Mouse (Mus musculus): ENCODE results near the gene Tmem82. TPM values are rescaled to one million over a fixed set of nuclear protein-coding genes. Genes with fewer than 3 reads are reported as not detected.
A peak's percentile ranks its signal among the peaks of the same experiment; 100 is the strongest.
"Not testable (repeated sequence)": the region's sequence is repeated elsewhere in the genome, so short reads cannot be mapped to it uniquely, and the experiment has no call there.

Gene Tmem82
- total RNA-seq, 2 experiments from 2014 or later: 0.10 to 0.46 TPM

DNA sequence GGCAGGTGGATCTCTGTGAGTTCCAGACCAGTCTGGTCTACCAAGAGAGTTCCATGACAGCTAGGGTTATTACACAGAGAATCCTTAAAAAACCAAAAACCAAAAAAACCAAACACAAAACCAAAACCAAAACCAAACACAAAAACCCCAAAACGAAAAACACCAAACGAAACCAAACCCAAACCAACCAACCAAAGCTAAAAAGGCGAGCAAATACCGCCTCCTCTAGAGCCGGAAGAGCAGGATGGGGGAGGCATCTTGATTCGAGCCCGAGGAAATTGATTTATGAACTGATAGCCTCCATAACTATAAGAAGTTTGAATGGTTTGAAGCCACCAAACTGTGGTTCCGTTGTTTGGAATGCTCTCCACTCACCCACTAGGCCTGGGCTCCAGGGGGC lies 34.5 kb downstream of the Tmem82 start:
- ATAC-seq (replicated peaks; ENCODE audit: poor library complexity): no peak

DNA sequence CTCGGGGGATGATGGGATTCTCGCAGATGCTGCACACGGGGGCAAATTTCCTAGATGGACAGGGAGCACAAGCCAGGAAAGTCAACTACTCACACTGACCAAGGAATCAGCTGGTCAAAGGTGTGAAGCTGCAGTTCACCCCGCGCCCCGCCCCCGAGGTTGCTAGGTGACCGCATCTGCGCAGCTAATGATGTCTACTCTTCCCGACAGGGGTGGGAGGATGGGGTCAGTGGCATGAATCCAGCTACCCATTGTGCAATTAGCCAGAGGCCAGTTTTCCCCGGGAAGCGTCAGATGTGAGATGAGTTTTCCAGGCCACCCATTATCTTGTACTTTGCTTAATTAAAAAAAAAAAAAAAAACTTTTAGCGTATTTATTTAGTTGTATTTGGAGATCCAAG lies 37.4 kb downstream of the Tmem82 start:
- no peak for ATAC-seq (replicated peaks; ENCODE audit: poor library complexity)

GRCm38 (mm10) chr4:141578833-141579232 lies 39.6 kb downstream of the Tmem82 start:
- ATAC-seq (replicated peaks; ENCODE audit: poor library complexity): peak; percentile 77

DNA sequence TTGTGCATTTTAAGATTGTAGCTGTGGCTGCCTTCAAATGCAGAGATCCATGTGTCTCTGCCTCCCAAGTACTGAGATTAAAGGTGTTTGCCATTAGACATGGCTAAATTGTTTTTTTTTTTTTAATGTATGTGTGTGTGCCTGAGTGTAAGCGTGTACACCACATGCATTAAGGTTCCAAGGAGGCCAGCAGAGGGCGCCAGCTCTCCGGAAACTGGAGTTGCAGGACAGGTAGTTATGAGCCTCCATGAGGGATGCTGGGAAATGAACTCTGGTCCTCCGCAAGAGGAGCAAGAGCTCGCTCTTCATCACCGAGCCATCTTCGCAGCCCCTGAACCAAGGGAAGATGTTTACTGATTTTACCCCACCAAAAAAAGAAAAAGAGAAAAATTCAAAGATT lies 41.6 kb downstream of the Tmem82 start:
- no peak for ATAC-seq (replicated peaks; ENCODE audit: poor library complexity)

DNA sequence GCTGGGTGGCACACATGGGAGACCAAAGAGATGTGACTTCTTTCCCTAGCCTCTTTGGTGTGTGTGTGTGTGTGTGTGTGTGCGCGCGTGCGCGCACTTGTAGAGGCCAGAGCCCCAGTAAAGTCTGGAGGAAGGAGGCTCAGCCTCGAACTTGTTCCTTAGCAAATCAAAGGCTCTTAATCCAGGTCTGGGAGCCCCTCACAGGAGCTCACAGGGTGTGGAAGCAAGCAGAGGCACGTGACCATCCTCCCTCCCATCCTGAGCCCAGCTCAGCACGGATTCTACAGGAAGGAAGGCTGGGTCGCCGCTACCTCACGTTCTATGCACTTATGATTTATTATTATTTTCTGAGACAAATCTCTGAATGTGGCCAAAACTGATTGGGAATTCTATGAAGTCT lies 42.0 kb downstream of the Tmem82 start:
- ATAC-seq (replicated peaks; ENCODE audit: poor library complexity): no peak

GRCm38 (mm10) chr4:141574789-141575702 lies 43.4 kb downstream of the Tmem82 start:
- peak; percentile 58 for ATAC-seq (replicated peaks; ENCODE audit: poor library complexity)

DNA sequence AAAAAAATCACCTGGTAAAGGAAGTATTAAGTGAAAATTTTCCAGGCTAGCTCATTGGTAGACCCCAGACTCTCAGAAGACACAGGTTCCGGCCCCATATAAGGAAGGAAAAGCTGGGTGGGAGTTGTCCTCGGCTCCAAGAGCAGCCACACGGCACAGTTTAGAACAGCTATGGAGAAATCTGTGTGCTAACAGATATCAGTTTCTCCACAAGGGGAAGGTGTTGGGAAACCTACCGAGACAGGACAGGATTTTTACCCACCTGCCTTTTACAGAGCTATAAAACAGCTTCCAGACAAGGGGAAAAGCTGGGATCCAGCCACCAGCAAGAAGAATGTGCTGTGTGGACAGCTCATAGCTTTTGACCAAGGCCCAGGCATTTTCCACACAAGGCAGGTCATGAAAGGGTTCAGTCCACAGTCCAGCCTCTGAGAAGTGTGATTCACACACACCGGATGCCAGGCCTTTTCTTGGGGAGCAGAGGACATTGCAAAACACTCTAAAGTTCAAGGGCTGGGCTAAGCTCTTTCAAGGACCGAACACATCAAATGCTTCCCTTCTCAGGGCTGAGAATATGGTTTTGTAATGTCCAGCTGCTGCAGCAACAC lies 45.0 kb downstream of the Tmem82 start:
- ATAC-seq (replicated peaks; ENCODE audit: poor library complexity): peak; percentile 68

- peak; percentile 45 for ATAC-seq (replicated peaks; ENCODE audit: poor library complexity)
Observed at GRCm38 (mm10) chr4:141572668-141573358, 45.6 kb downstream of the Tmem82 start.

- ATAC-seq (replicated peaks; ENCODE audit: poor library complexity): no peak
Observed at GRCm38 (mm10) chr4:141571934-141572333, 46.5 kb downstream of the Tmem82 start.

GRCm38 (mm10) chr4:141571337-141571739 lies 47.1 kb downstream of the Tmem82 start:
- no peak for ATAC-seq (replicated peaks; ENCODE audit: poor library complexity)

DNA sequence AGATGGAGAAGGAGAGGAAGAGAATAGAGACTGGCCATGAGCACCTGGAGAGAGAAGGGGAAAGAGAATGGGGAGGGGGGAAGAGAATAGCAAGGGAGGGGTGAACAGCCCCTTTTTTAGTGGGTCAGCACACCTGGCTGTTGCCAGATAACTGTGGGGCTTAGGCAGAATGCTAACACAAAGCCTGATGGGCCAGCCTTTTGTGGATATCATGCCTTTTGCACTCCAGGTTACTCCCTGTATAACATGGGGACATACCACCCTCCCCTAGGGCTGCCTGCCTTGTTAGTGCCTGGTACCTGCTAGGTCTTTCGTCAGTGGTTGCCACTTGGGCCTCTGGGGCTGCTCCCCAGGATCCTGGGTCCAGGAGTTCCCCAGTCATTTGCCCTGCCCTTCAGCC lies 47.6 kb downstream of the Tmem82 start:
- ATAC-seq (replicated peaks; ENCODE audit: poor library complexity): no peak

GRCm38 (mm10) chr4:141570004-141570403 lies 48.4 kb downstream of the Tmem82 start:
- ATAC-seq (replicated peaks; ENCODE audit: poor library complexity): no peak

- ATAC-seq (replicated peaks; ENCODE audit: poor library complexity): no peak; the same call in 1 of the 2 replicates
Observed at GRCm38 (mm10) chr4:141568966-141569365, 49.5 kb downstream of the Tmem82 start.

DNA sequence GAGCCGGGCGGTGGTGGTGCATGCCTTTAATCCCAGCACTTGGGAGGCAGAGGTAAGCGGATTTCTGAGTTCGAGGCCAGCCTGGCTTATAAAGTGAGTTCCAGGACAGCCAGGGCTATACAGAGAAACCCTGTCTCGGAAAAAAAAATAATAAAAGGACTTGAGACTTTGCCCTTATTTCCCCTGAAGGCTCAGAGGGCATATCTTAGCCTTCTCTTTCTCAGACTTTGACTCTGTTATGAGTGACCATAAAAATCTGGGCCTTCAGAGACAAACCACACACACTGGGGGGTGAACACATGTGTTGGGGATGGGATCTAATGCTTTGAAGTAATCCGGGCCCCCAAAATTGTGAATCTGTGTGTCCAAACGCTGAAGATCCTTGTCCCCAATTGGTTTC lies 51.3 kb downstream of the Tmem82 start:
- ATAC-seq (replicated peaks; ENCODE audit: poor library complexity): not testable (repeated sequence)

DNA sequence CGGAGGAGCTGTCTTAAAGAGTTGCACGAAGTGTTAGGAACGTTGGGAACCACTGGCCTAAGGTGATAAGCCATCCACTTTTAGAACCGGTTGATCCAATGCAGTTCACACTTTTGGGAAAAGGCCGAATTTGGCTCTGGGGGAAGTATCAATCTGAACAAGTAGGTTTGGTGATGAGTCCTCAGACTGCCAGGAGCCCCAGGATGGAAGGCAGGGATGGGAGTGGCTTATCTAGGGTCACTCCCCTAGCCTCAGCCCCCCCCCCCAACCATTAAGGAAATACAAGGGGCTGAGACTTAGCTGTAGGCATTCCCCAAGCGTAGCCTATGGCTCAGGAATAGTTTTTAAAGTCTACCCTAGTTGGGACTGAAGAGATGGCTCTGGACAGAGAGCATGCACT lies 52.2 kb downstream of the Tmem82 start:
- no peak for ATAC-seq (replicated peaks; ENCODE audit: poor library complexity)

DNA sequence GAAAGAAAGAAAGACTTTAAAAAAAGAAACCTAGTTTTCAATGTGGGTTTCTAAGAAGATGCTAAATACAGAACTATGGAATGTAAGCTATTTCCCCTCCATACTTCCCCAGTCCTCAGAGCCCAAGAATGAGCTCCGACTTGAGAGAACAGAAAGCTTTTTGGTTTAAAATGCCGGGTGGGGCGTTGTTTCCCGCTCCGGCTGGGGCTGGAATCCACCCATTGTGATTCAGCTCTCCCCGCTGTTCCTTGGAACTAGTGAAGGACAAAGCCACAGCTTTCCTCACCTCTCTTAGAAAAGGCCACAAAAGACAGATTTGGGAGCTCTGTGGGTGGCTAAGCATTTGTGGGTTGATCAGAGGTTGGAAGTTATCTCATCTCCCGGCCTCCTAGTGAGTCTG lies 53.1 kb downstream of the Tmem82 start:
- ATAC-seq (replicated peaks; ENCODE audit: poor library complexity): no peak

DNA sequence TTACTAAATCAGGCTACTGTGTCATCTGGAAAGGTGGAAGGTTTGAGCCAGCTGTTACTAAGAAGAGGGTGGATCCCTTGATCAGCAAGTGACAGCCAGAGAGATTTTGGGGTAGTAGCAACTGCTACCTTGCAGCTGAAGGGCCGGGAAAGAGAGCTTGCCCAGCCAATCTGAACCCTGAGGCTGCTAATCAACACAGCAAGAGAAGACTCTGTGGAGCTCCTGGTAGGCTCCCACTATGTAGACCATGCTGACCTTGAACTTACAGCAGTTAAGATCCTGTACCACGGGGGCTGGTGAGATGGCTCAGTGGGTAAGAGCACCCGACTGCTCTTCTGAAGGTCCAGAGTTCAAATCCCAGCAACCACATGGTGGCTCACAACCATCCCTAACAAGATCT lies 53.8 kb downstream of the Tmem82 start:
- ATAC-seq (replicated peaks; ENCODE audit: poor library complexity): no peak

DNA sequence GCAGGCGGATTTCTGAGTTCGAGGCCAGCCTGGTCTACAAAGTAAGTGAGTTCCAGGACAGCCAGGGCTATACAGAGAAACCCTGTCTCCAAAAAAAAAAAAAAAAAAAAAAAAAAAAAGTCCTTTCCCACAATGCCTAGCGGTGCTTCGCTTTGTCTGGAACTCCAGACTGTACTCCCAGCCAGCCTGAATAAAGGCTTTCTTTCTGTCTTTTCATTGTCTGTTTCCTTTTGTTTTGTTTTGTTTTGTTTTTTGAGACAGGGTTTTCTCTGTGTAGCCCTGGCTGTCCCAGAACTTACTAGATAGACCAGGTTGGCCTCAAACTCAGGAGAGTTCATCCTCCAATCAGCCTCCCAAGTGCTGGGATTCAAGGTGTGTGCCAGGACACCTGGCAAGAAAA lies 54.2 kb downstream of the Tmem82 start:
- no peak for ATAC-seq (replicated peaks; ENCODE audit: poor library complexity)
